Mouse (Mus musculus) common myeloid progenitor, adult 5-6 weeks (primary cell): Measurements from ENCODE around the gene Raph1. TPM values are rescaled to one million over a fixed set of nuclear protein-coding genes. Genes with fewer than 3 reads are reported as not detected.

Experiments
- ATAC-seq: replicated peaks from 2 replicates; pipeline ENCODE4 v1.8.0; 2016; ENCODE audit warnings: low read depth, mild to moderate bottlenecking, moderate TSS enrichment, inconsistent platforms; ENCODE audit not compliant: poor library complexity, severe bottlenecking
- total RNA-seq: library from RNA; stranded (forward); fragments of 200-1000, 187-1606 nt; gene quantifications from 2 replicates; pipeline ENCODE4 v1.2.3, GENCODE M21; 2017

The Raph1 gene
- total RNA-seq: 1.2 and 4.8 TPM in 2 replicates

GRCm38 (mm10) chr1:60566631-60567311 lies at the start of gene Raph1:
TSS of gene Raph1 (minus strand) at chr1:60567104.
- peak; percentile 43; the same call in 1 of the 2 replicates for ATAC-seq

GRCm38 (mm10) chr1:60615703-60616102 lies 48.8 kb upstream of the Raph1 start:
- ATAC-seq: no peak

- no peak for ATAC-seq
Measured at GRCm38 (mm10) chr1:60614902-60615301, 48.0 kb upstream of the Raph1 start.

- ATAC-seq: no peak
Measured at GRCm38 (mm10) chr1:60611968-60612367, 45.1 kb upstream of the Raph1 start.

- no peak for ATAC-seq
Measured at GRCm38 (mm10) chr1:60610631-60611030, 43.7 kb upstream of the Raph1 start.

GRCm38 (mm10) chr1:60609011-60609775 lies 42.3 kb upstream of the Raph1 start:
- no peak for ATAC-seq

- ATAC-seq: no peak
Measured at GRCm38 (mm10) chr1:60604481-60605021, 37.6 kb upstream of the Raph1 start.

GRCm38 (mm10) chr1:60600682-60601081 lies 33.8 kb upstream of the Raph1 start:
- peak; percentile 52; the same call in 1 of the 2 replicates for ATAC-seq

- no peak for ATAC-seq
Measured at GRCm38 (mm10) chr1:60599926-60600325, 33.0 kb upstream of the Raph1 start.

- peak; percentile 72 for ATAC-seq
Measured at GRCm38 (mm10) chr1:60599013-60599701, 32.3 kb upstream of the Raph1 start.

- ATAC-seq: no peak
Measured at GRCm38 (mm10) chr1:60596386-60597320, 29.7 kb upstream of the Raph1 start.

- no peak for ATAC-seq
Measured at GRCm38 (mm10) chr1:60593101-60593500, 26.2 kb upstream of the Raph1 start.

- ATAC-seq: no peak
Measured at GRCm38 (mm10) chr1:60588887-60589629, 22.2 kb upstream of the Raph1 start.

- ATAC-seq: no peak
Measured at GRCm38 (mm10) chr1:60580990-60581389, 14.1 kb upstream of the Raph1 start.

GRCm38 (mm10) chr1:60579886-60580285 lies 13.0 kb upstream of the Raph1 start:
- peak; percentile 96 for ATAC-seq

- ATAC-seq: no peak
Measured at GRCm38 (mm10) chr1:60572699-60573098, 5.8 kb upstream of the Raph1 start.

GRCm38 (mm10) chr1:60569741-60570140 lies 2.8 kb upstream of the Raph1 start:
- ATAC-seq: no peak

GRCm38 (mm10) chr1:60569210-60569609 lies 2.3 kb upstream of the Raph1 start:
- peak; percentile 43; the same call in 1 of the 2 replicates for ATAC-seq

GRCm38 (mm10) chr1:60567321-60567720 lies 417 bp upstream of the Raph1 start:
- no peak for ATAC-seq
